Mouse (Mus musculus) ES-E14 (cell line): ENCODE results near the gene Zmynd19. TPM values are rescaled to one million over a fixed set of nuclear protein-coding genes. Genes with fewer than 3 reads are reported as not detected.

ENCODE experiments used
- DNase-seq: peaks from one replicate; pipeline ENCODE4 v3.0.0-alpha.2; 2013; ENCODE audit warnings: low read depth, low spot score
- H3K27ac ChIP-seq: 2 replicates; pipeline ENCODE4 v1.5.1; 2012; ENCODE audit warnings: low read depth, mild to moderate bottlenecking, low read length, moderate library complexity, mixed read lengths; ENCODE audit not compliant: poor library complexity, insufficient read depth, severe bottlenecking
- H3K36me3 ChIP-seq: 2 replicates; pipeline ENCODE4 v1.6.1; 2012; ENCODE audit warnings: mild to moderate bottlenecking, low read length, moderate library complexity, mixed read lengths; ENCODE audit not compliant: control insufficient read depth, poor library complexity, insufficient read depth, severe bottlenecking
- H3K4me1 ChIP-seq, 2 experiments: fragments of 150-350 bp in 1 of 2; sonication (generic) in 1 of 2; 2 replicates each; pipeline ENCODE4 v1.6.1; 2012; ENCODE audit warnings: low read length in 2 of 2, mild to moderate bottlenecking in 1 of 2, mixed read lengths in 1 of 2; ENCODE audit not compliant: control insufficient read depth in 2 of 2, insufficient read depth in 2 of 2, poor library complexity in 1 of 2
- H3K4me3 ChIP-seq, 2 experiments: fragments of 150-350 bp in 1 of 2; sonication (generic) in 1 of 2; 2 replicates each; pipeline ENCODE4 v1.5.1; 2012; ENCODE audit warnings: low read length in 2 of 2, low read depth in 1 of 2, mild to moderate bottlenecking in 1 of 2, mixed read lengths in 1 of 2; ENCODE audit not compliant: insufficient read depth in 1 of 2, poor library complexity in 1 of 2, severe bottlenecking in 1 of 2
- H3K9ac ChIP-seq: 2 replicates; pipeline ENCODE4 v1.6.1; 2012; ENCODE audit warnings: low read depth, mild to moderate bottlenecking, low read length, mixed read lengths; ENCODE audit not compliant: poor library complexity, insufficient read depth, severe bottlenecking
- H3K9me3 ChIP-seq: fragments of 150-350 bp; sonication (generic); 2 replicates; pipeline ENCODE4 v1.6.1; 2012; ENCODE audit warnings: low read depth, mild to moderate bottlenecking, low read length; ENCODE audit not compliant: control insufficient read depth, insufficient read depth
- CHD2 ChIP-seq: IDR thresholded peaks from 2 replicates; pipeline ENCODE4 v1.6.1; 2014; ENCODE audit warnings: mild to moderate bottlenecking, low read depth, low read length, inconsistent platforms
- HCFC1 ChIP-seq: IDR thresholded peaks from 2 replicates; pipeline ENCODE4 v1.6.1; 2012; ENCODE audit warnings: low read length, inconsistent platforms, borderline replicate concordance; ENCODE audit not compliant: insufficient read depth
- MAFK ChIP-seq: IDR thresholded peaks from 2 replicates; pipeline ENCODE4 v1.6.1; 2014; ENCODE audit warnings: mild to moderate bottlenecking, low read depth, low read length, inconsistent platforms; ENCODE audit not compliant: insufficient read depth
- ZC3H11A ChIP-seq: IDR thresholded peaks from 2 replicates; pipeline ENCODE4 v1.6.1; 2012; ENCODE audit warnings: low read depth, mild to moderate bottlenecking, inconsistent platforms, low read length, borderline replicate concordance
- ZNF384 ChIP-seq: IDR thresholded peaks from 2 replicates; pipeline ENCODE4 v1.6.1; 2012; ENCODE audit warnings: low read depth, low read length, inconsistent platforms
- in situ Hi-C, 2 experiments: fragments of 600-800 bp; cut with MboI; formaldehyde crosslinking; loops; one replicate each; pipeline ENCODE4 v1.15.1; 2025; ENCODE audit warnings: low sequenced_read_pairs in 2 of 2, inconsistent platforms in 1 of 2; ENCODE audit not compliant: unreplicated experiment in 2 of 2
- total RNA-seq: library from RNA; depleted of rRNA; stranded (reverse); fragments of 300-350 nt; gene quantifications from 2 replicates; pipeline ENCODE4 v1.2.3, GENCODE M21; 2012

Zmynd19 gene
- total RNA-seq, 1 experiment = 50.2 TPM

GRCm38 (mm10) chr2:24905653-24906155 lies 43.9 kb upstream of the Zmynd19 start:
- DNase-seq = no peak
- no peaks in the 10 kb centered on the region for H3K36me3 ChIP-seq
- H3K9me3 ChIP-seq = no peaks in the 10 kb centered on the region
- no peak overlapping the region for H3K9ac ChIP-seq
- no peak overlapping the region; the same call in 1 of the 2 replicates for H3K27ac ChIP-seq
- in situ Hi-C loops = no loop called here
- H3K4me1 ChIP-seq = peaks cover 7% of the 10 kb centered on the region in 2 experiments
- TF ChIP-seq ZC3H11A (no peak), HCFC1 (no peak), MAFK (no peak), ZNF384 (no peak), CHD2 (no peak)
- no peak overlapping the region for H3K4me3 ChIP-seq

DNA sequence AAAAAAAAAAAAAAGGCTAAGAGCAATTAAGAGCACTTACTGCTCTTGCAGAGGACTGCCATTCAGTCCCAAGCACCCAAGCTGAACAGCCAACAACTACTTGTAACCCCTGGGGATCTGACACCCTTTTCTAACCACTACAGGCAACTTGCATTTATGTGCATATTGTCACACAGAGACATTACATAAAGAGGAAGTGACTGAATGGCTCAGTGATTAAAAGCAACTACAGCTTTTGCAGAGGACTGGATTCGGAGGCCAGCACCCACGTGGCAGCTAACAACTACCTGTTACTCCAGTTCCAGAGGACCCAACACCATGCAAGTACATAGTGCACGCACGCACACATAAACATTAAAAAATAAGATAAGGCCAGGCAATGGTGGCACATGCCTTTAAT lies 39.1 kb upstream of the Zmynd19 start:
- in situ Hi-C loops = no loop called here
- Histone ChIP-seq H3K9ac (no peak overlapping the region), H3K4me3 (no peak overlapping the region), H3K9me3 (no peaks in the 10 kb centered on the region), H3K36me3 (no peaks in the 10 kb centered on the region), H3K27ac (no peak overlapping the region), H3K4me1 (peaks cover 4% of the 10 kb centered on the region in 2 experiments)
- TF ChIP-seq MAFK (no peak), ZNF384 (no peak), HCFC1 (no peak), CHD2 (no peak), ZC3H11A (no peak)
- no peak for DNase-seq

DNA sequence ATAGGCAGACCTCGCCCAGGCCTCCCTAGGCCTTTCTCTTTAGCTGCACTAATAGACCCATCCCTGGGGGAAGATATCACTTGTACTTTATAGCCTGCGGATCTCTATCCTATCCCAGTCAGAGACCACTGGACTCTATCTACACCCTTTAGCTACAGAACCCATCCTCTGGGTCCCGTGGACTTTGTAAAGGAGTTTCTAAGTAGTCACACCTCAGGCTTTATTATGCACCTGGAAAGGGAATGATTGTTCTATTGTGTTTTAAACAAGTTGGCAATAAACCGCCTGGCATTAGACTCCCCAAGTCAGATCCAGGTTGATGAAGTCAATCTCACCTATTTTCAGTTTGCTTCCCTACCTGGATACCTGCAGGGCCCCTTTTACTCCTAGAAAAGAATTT lies 37.4 kb upstream of the Zmynd19 start:
- Histone ChIP-seq H3K36me3 (no peaks in the 10 kb centered on the region), H3K9ac (no peak overlapping the region), H3K9me3 (no peaks in the 10 kb centered on the region), H3K27ac (no peak overlapping the region), H3K4me1 (peaks cover 1 to 4% of the 10 kb centered on the region in 2 experiments; a peak in 1 of 4 replicates), H3K4me3 (no peak overlapping the region)
- peak; percentile 66 for DNase-seq
- in situ Hi-C loops = no loop called here
- no peak for TF ChIP-seq MAFK
- no peak for TF ChIP-seq CHD2
- no peak for TF ChIP-seq ZC3H11A
- no peak for TF ChIP-seq ZNF384
- TF ChIP-seq HCFC1 = no peak

GRCm38 (mm10) chr2:24912589-24912988 lies 37.0 kb upstream of the Zmynd19 start:
- in situ Hi-C loops = no loop called here
- Histone ChIP-seq H3K4me1 (peaks cover 1 to 5% of the 10 kb centered on the region in 2 experiments; a peak in 2 of 4 replicates), H3K36me3 (no peaks in the 10 kb centered on the region), H3K9ac (no peak overlapping the region), H3K4me3 (no peak overlapping the region), H3K27ac (no peak overlapping the region), H3K9me3 (no peaks in the 10 kb centered on the region)
- DNase-seq = no peak
- TF ChIP-seq CHD2 (no peak), ZNF384 (no peak), HCFC1 (no peak), MAFK (no peak), ZC3H11A (no peak)

DNA sequence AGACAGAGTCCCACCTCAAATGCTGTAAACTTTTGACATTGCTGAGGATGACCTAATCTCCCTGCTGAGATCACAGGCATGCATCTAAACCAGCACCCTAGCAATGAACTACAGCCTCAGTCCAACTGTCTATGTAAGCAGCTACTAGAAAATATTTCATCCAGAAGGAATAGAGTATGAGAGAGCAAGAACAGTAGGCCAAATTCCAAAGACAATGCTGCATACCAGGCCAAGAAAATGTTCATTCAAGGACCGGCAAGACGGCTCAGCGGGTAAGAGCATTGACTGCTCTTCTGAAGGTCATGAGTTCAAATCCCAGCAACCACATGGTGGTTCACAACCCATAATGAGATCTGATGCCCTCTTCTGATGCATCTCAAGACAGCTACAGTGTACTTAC lies 34.8 kb upstream of the Zmynd19 start:
- TF ChIP-seq ZNF384 (no peak), HCFC1 (no peak), MAFK (no peak), ZC3H11A (no peak), CHD2 (no peak)
- DNase-seq = no peak
- no peaks in the 10 kb centered on the region for H3K9me3 ChIP-seq
- no peaks in the 10 kb centered on the region for H3K36me3 ChIP-seq
- H3K4me1 ChIP-seq = peaks cover 1 to 8% of the 10 kb centered on the region in 2 experiments; a peak in 2 of 4 replicates
- H3K4me3 ChIP-seq = no peak overlapping the region
- no peak overlapping the region for H3K27ac ChIP-seq
- H3K9ac ChIP-seq = no peak overlapping the region
- in situ Hi-C loops = no loop called here
